Mouse (Mus musculus): ENCODE measurements around the gene Mamld1.

- no peak for TF ChIP-seq CTCF (IDR thresholded peaks at IDR 0.05; ENCODE audit: borderline replicate concordance, insufficient read depth, low read depth, low read length)
- no peak for TF ChIP-seq POLR2A (IDR thresholded peaks at IDR 0.05; ENCODE audit: borderline replicate concordance, insufficient read depth, low read length)
Observed at GRCm38 (mm10) chrX:71149441-71150050, 99.5 kb downstream of the Mamld1 start.

All from cerebellum, adult 2 months (tissue).